Mouse (Mus musculus) limb, embryonic 15.5 days (tissue): Measurements from ENCODE around the gene Denr. TPM values are rescaled to one million over a fixed set of nuclear protein-coding genes. Genes with fewer than 3 reads are reported as not detected.

Source experiments
- ATAC-seq: fragments of 200-750 bp; cut with Nextera tagmentation; 2 replicates; pipeline ENCODE4 v1.8.0; 2017; ENCODE audit warnings: low read depth, moderate TSS enrichment; ENCODE audit not compliant: insufficient number of reproducible peaks, low FRiP score, low TSS enrichment
- H3K27ac ChIP-seq: fragments of 300-500 bp; sonication (generic); 2 replicates; pipeline ENCODE4 v1.5.1; 2015; ENCODE audit warnings: moderate library complexity, mild to moderate bottlenecking, inconsistent platforms
- H3K27me3 ChIP-seq: fragments of 300-500 bp; sonication (generic); 2 replicates; pipeline ENCODE4 v1.6.1; 2015; ENCODE audit warnings: inconsistent platforms
- H3K36me3 ChIP-seq: fragments of 300-500 bp; sonication (generic); 2 replicates; pipeline ENCODE4 v1.6.1; 2015; ENCODE audit warnings: inconsistent platforms
- H3K4me1 ChIP-seq: fragments of 300-500 bp; sonication (generic); 2 replicates; pipeline ENCODE4 v1.6.1; 2015; ENCODE audit warnings: inconsistent platforms
- H3K4me2 ChIP-seq: fragments of 300-500 bp; sonication (generic); 2 replicates; pipeline ENCODE4 v1.6.1; 2015; ENCODE audit warnings: mild to moderate bottlenecking, inconsistent platforms
- H3K4me3 ChIP-seq: fragments of 300-500 bp; sonication (generic); 2 replicates; pipeline ENCODE4 v1.5.1; 2015; ENCODE audit warnings: mild to moderate bottlenecking, inconsistent platforms
- H3K9ac ChIP-seq: fragments of 300-500 bp; sonication (generic); 2 replicates; pipeline ENCODE4 v1.6.1; 2015; ENCODE audit warnings: inconsistent platforms
- H3K9me3 ChIP-seq: fragments of 300-500 bp; sonication (generic); 2 replicates; pipeline ENCODE4 v1.6.1; 2016; ENCODE audit warnings: inconsistent platforms
- WGBS: fragments of 180-500 bp; shearing (Covaris S2); methylation state at CpG from one replicate; pipeline ENCODE4 v1.1.7; 2015; 5-methylcytosine and 5-hydroxymethylcytosine counted together
- polyA plus RNA-seq: library from polyadenylated mRNA; unstranded; fragments of >200 nt; fragmentation: Nextera tagmentation; extraction: Ambion mirVana; gene quantifications from 2 replicates; pipeline ENCODE4 v1.2.1, GENCODE M21; 2015

The Denr gene
- polyA plus RNA-seq, 1 experiment from 2014 or later = 140 TPM

- Histone ChIP-seq H3K27ac (no peak overlapping the region), H3K9me3 (no peaks in the 10 kb centered on the region), H3K36me3 (peaks cover 53% of the 10 kb centered on the region), H3K4me2 (no peak overlapping the region), H3K9ac (no peak overlapping the region), H3K4me3 (no peak overlapping the region), H3K4me1 (no peaks in the 10 kb centered on the region), H3K27me3 (no peaks in the 10 kb centered on the region)
- ATAC-seq = no peak
- 93% methylated on average over 3 of the region's 3 CpGs for whole genome bisulfite sequencing
Measured at GRCm38 (mm10) chr5:123914852-123915251, 7.9 kb downstream of the Denr start.

GRCm38 (mm10) chr5:123922112-123922511 lies 15.1 kb downstream of the Denr start:
- Histone ChIP-seq H3K36me3 (peaks cover 84% of the 10 kb centered on the region), H3K4me3 (no peak overlapping the region)

GRCm38 (mm10) chr5:123927118-123927517 lies 20.1 kb downstream of the Denr start, which contains the start of gene Gm43518:
Gm43518 (plus strand) TSS chr5:123927418.
- Histone ChIP-seq H3K27ac (no peak within 1 kb of the TSS), H3K36me3 (peaks cover 67% of the 10 kb centered on the region), H3K9ac (no peak within 1 kb of the TSS), H3K4me1 (peaks cover 11% of the 10 kb centered on the region; the same call in 1 of the 2 replicates), H3K4me3 (no peak within 1 kb of the TSS), H3K4me2 (no peak within 1 kb of the TSS), H3K9me3 (no peaks in the 10 kb centered on the region), H3K27me3 (no peaks in the 10 kb centered on the region)
- no peak for ATAC-seq
- 94% methylated on average over 9 of the region's 9 CpGs for WGBS

More at GRCm38 (mm10) chr5:123922112-123922511, 15.1 kb downstream of the Denr start:
- Histone ChIP-seq H3K9ac (no peak overlapping the region), H3K9me3 (no peaks in the 10 kb centered on the region), H3K4me1 (no peaks in the 10 kb centered on the region), H3K4me2 (no peak overlapping the region), H3K27ac (no peak overlapping the region), H3K27me3 (no peaks in the 10 kb centered on the region)
- 90% methylated on average over 6 of the region's 6 CpGs for WGBS
- no peak for ATAC-seq

- under 1% methylated on average over 56 of the region's 56 CpGs for WGBS
- peaks cover 11% of the 10 kb centered on the region; the same call in 1 of the 2 replicates for H3K4me1 ChIP-seq
- H3K27ac ChIP-seq = peak within 1 kb of the TSS; percentile 92
- peak within 1 kb of the TSS; percentile 63 for H3K4me3 ChIP-seq
- H3K36me3 ChIP-seq = peaks cover 33% of the 10 kb centered on the region
- ATAC-seq = peak; percentile 94
- H3K27me3 ChIP-seq = no peaks in the 10 kb centered on the region
- peak within 1 kb of the TSS; percentile 79 for H3K9ac ChIP-seq
- peak within 1 kb of the TSS; percentile 73 for H3K4me2 ChIP-seq
- H3K9me3 ChIP-seq = no peaks in the 10 kb centered on the region
Measured at GRCm38 (mm10) chr5:123930508-123930989, 23.6 kb downstream of the Denr start, which contains the start of gene Ccdc62. Ccdc62 (plus strand) TSS chr5:123930679.

DNA sequence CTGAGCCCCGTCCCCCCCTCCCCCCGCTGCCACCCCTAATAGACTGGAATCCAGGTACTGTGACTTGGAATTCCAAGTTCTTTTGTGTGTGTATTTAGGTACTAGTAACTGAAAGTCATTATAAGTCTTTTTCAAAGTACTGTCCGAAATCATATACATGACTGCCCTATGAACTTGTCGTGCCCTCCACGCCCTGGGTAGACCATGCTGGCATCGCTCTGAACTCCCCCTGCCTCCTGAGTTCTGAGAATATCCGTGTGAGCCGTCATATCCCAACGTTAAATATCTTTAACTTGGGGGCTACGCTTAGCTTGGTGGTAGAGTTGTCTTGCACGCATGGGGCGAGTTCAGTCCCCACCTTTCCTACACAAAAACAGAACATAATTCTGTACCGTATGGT lies 24.2 kb downstream of the Denr start:
- Histone ChIP-seq H3K9ac (peak overlapping the region; percentile 79), H3K4me2 (peak overlapping the region; percentile 73), H3K27me3 (no peaks in the 10 kb centered on the region), H3K27ac (peak overlapping the region; percentile 84), H3K9me3 (no peaks in the 10 kb centered on the region), H3K4me1 (peaks cover 11% of the 10 kb centered on the region; the same call in 1 of the 2 replicates), H3K36me3 (peaks cover 27% of the 10 kb centered on the region), H3K4me3 (peak overlapping the region; percentile 63)
- ATAC-seq = no peak
- 48% methylated on average over 13 of the region's 13 CpGs for WGBS

DNA sequence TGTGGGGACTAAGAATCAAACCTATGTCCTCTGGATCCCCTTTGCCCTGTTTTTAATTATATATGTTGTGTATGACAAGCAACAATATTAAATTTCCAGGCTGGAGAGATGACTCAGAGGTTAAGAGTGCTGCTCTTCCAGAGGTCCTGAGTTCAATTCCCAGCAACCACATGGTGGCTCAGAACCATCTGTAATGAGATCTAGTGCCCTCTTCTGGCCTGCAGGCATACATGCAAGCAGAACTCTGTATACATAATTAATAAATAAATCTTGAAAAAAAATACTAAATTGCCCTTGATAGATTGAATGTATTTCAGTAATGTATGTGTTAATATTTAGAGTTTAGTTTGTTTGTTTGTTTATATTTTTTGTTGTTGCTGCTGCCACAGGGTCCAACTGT lies 26.0 kb downstream of the Denr start:
- ATAC-seq = no peak
- no peaks in the 10 kb centered on the region for H3K27me3 ChIP-seq
- no peak overlapping the region for H3K27ac ChIP-seq
- peaks cover 9% of the 10 kb centered on the region for H3K36me3 ChIP-seq
- peaks cover 11% of the 10 kb centered on the region; the same call in 1 of the 2 replicates for H3K4me1 ChIP-seq
- no peaks in the 10 kb centered on the region for H3K9me3 ChIP-seq
- no peak overlapping the region for H3K9ac ChIP-seq
- H3K4me2 ChIP-seq = no peak overlapping the region
- no peak overlapping the region for H3K4me3 ChIP-seq

DNA sequence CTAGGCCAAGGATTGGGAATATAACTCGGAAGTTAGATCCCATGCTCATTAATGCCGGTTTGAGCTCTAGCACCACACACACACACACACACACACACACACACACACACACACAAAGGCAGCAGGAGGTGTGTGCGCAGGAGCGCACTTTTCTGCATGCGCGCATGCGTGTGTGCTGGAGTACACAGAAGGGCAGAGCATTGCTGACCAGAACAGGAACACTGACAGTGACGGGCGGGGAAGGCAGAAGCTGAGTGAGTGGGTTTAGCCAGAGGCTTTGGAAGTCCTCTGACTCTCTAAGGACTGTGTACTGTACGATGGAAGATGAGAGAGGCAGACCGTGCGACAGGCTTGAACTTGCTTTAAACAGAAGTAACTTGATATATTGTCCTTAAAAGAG lies 26.6 kb downstream of the Denr start:
- Histone ChIP-seq H3K4me1 (peaks cover 11% of the 10 kb centered on the region; the same call in 1 of the 2 replicates), H3K27me3 (no peaks in the 10 kb centered on the region), H3K4me3 (no peak overlapping the region), H3K4me2 (no peak overlapping the region), H3K9me3 (no peaks in the 10 kb centered on the region), H3K27ac (no peak overlapping the region), H3K36me3 (peaks cover 4% of the 10 kb centered on the region; the same call in 1 of the 2 replicates), H3K9ac (no peak overlapping the region)
- 78% methylated on average over 12 of the region's 12 CpGs for WGBS
- ATAC-seq = no peak

DNA sequence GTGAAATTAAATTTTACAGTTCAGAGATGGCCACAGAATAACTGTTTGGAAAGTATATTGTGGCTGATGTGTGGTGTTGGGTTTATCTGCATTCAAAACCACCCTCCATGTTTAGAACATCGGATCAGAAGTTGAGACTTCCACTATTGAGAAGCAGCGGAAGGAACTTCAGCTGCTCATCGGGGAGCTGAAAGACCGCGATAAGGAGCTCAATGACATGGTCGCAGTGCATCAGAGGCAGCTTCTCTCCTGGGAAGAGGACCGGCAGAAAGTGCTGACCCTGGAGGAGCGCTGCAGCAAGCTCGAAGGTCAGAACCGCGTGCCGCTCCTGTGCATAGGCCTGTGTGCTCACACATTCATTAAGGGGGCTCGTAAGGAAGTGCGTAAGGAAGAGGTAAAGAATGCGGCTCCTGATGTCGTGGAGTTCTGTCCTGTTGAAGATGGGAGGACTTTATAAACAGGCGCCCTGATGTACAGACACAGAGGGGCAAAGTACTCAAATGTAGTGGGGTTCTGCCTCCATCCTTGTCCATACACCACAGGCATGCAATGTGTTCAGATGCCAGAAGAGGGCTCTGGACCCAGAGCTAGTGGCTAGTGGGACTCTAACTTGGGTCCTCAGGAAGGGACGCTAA lies 27.1 kb downstream of the Denr start:
- Histone ChIP-seq H3K36me3 (no peaks in the 10 kb centered on the region), H3K9ac (no peak overlapping the region), H3K27ac (no peak overlapping the region), H3K9me3 (no peaks in the 10 kb centered on the region), H3K27me3 (no peaks in the 10 kb centered on the region), H3K4me1 (peaks cover 11% of the 10 kb centered on the region; the same call in 1 of the 2 replicates), H3K4me2 (no peak overlapping the region), H3K4me3 (no peak overlapping the region)
- 35% methylated on average over 18 of the region's 18 CpGs for WGBS
- no peak for ATAC-seq

DNA sequence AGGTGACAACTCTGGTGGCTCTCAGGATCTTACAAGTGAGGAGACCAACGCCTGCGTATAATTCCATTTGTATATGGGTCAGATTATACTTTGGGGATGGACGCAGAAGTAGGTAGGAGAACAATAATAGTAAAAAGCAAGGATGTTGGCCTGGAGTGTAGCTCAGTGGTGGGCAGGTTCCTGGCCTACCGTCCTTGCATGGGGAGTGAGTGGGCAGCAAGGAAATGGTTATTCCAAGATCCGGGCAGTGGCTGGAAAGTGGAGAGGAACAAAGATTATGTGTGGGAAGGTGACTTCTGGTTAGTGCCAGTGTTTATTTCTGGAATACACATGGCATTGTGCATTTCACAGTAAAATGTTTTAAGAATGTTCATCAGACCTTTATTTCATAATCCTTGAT lies 29.0 kb downstream of the Denr start:
- no peak overlapping the region for H3K4me2 ChIP-seq
- H3K9ac ChIP-seq = no peak overlapping the region
- no peak for ATAC-seq
- H3K9me3 ChIP-seq = no peaks in the 10 kb centered on the region
- peaks cover 7% of the 10 kb centered on the region; the same call in 1 of the 2 replicates for H3K4me1 ChIP-seq
- WGBS = 89% methylated on average over 5 of the region's 5 CpGs
- H3K4me3 ChIP-seq = no peak overlapping the region
- H3K27me3 ChIP-seq = no peaks in the 10 kb centered on the region
- H3K36me3 ChIP-seq = no peaks in the 10 kb centered on the region
- no peak overlapping the region for H3K27ac ChIP-seq

DNA sequence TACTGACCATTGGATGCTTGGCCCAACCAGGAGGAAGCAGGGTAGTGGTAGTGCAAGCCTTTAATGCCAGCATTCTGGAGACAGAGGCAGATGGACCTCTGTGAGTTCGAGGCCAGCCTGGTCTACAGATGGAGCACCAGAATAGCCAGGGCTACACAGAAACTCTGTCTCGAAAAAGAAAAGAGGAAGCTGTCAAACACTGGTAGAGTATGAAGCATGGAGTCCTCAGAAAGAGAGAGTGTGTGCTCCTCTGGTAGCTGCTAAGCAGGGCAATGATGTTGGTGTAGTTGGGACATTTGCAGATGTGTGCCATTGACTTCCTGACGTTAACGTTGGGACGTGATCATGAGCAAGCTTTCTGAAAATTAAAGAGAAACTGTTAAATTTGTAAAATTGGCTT lies 31.5 kb downstream of the Denr start:
- no peak for ATAC-seq
- Histone ChIP-seq H3K4me3 (no peak overlapping the region), H3K9ac (no peak overlapping the region), H3K9me3 (no peaks in the 10 kb centered on the region), H3K36me3 (no peaks in the 10 kb centered on the region), H3K27me3 (no peaks in the 10 kb centered on the region), H3K27ac (no peak overlapping the region), H3K4me1 (no peaks in the 10 kb centered on the region), H3K4me2 (no peak overlapping the region)
- 81% methylated on average over 5 of the region's 5 CpGs for WGBS

GRCm38 (mm10) chr5:123946546-123946945 lies 39.6 kb downstream of the Denr start:
- Histone ChIP-seq H3K9ac (no peak overlapping the region), H3K9me3 (no peaks in the 10 kb centered on the region), H3K27ac (no peak overlapping the region), H3K4me2 (no peak overlapping the region), H3K4me1 (no peaks in the 10 kb centered on the region), H3K27me3 (no peaks in the 10 kb centered on the region), H3K4me3 (no peak overlapping the region), H3K36me3 (no peaks in the 10 kb centered on the region)
- no peak for ATAC-seq
- WGBS = 67% methylated on average over 4 of the region's 4 CpGs

DNA sequence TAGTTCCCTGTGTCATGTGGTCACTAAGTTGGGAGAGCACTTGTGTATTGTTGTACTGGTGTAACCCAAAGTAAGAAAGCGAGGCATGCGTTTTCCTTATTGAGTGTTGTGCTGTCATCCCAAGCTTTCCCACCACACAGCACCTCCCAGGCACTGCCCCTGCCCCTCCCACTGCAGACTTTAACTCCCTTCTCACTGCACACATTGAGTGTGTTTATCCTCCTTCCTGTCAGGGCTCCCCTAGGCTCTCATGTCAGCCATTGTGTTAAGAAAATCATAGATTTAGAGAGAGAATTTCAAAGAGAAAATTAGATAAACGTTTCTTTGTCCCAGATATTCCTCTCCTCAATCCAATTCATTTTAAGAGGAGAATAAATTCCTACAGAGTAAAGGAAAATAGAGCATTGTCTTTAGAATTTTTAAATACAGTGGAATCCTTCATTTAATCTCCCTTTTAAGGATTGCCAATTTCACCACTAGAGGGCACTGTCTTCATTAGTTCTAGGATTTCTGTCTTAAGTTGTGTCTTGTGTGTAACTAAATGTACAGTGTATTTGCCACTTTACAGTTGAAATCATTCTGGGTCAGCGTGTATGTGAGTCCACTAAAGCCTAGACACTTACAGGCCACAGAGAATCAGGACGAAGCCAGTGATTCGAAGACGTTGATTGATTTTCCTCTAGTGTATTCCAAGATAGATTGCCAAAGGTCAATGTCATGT lies 40.2 kb downstream of the Denr start:
- H3K4me3 ChIP-seq = no peak overlapping the region
- 54% methylated on average over 7 of the region's 7 CpGs for WGBS
- no peak overlapping the region for H3K27ac ChIP-seq
- no peaks in the 10 kb centered on the region for H3K36me3 ChIP-seq
- no peak overlapping the region for H3K9ac ChIP-seq
- H3K4me1 ChIP-seq = no peaks in the 10 kb centered on the region
- ATAC-seq = no peak
- no peak overlapping the region for H3K4me2 ChIP-seq
- no peaks in the 10 kb centered on the region for H3K9me3 ChIP-seq
- no peaks in the 10 kb centered on the region for H3K27me3 ChIP-seq
